Mouse (Mus musculus): Measurements from ENCODE around the gene Atf7.

Gene Atf7

DNA sequence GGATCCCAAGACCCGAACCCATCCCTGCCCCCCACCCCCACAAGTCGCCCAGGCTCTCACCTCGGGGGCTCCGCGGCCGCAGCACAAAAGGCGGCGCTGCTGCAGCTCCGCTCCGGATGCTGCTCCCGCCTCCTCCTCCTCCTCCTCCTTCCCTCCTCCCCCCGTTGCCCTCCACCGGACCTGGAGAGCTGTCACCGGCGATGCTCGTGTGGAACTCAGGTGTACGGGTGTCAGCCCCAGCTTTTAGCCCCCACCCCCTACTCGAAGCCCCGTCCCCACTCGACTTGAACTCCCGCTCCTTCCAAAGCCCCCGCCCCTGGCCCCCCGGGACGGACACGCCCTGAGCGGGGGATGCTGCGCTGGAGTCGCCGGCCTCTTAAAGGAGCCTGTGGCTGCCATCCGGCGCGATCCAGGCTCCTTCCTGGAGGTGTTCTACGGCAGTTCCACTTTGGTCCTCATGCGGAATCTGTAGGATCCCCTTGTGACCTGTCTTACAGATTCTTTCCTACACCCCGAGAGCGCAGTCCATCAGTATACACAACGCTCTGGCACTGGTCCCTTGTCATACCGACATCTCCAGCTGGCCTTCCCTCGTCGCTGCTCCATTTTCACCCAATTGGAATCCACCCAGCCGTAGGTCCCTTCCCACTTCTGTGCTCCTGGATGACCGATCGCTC is 108.4 kb downstream of the Atf7 start, which contains the start of gene Map3k12:
Gene Map3k12, minus strand, starts transcription at position 337 of the 677 bp plus-strand sequence.
- DNase-seq (ENCODE audit: low read depth, low spot score), result peak; percentile 94

DNA sequence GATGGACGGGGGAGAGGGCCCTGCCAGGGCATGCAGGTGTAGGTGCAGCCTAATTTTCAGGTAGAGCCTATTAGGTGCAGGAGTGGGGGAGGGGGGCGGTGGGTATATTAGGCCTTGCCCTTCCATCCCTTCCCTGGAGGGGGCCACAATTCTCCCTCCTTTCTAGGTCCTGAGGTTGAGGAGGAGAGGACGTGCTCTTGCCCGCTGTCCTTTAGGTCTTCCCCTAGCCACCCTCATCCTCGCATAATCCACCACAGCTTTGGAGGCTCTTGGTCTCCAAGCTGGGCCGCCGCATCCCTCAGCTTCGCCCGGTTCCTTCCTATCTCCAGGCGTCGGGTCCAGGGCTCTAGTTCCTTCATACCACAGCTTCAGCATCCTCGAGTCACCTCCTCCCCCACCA is 109.0 kb downstream of the Atf7 start:
- peak; percentile 68 for DNase-seq (ENCODE audit: low read depth, low spot score)

DNA sequence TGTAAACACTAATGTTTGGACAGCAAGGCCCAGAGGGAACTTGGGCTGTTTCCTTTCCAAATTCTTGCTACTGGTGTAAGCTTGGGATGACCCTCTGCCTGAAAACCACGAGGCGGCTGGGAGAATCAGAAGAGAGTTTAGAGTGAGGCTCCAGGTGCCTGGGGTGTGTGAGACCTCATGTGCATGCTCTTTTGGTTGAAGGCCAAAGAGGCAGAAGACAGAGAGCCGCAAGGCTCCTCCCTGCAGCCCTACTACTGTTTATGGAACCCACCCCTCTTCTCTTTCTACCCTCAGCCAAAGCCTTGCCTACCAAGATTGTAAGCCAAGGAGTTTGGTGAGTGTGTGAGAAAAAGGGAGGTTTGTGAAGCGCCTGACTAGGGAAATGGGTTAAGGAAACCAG is 109.5 kb downstream of the Atf7 start:
- no peak for DNase-seq (ENCODE audit: low read depth, low spot score)

DNA sequence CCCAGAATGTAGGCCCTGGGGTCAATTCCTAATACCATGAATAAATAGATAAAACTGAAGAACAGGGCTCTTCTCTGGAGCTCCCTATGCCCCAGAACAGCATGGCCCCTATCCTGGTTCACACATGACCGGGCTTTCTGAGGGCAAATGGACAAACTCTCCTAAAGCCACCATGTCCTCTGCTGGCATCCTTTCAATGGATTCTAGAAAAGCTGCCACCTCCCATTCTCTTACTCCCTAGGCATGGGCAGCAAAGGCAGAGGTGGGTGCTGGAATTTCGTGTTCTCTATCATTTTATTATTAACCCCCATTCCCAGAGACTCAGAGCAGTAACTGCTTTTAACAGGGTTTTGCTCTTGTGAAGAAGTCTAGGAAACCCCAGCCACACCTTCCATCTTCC is 110.0 kb downstream of the Atf7 start:
- no peak for DNase-seq (ENCODE audit: low read depth, low spot score)

DNA sequence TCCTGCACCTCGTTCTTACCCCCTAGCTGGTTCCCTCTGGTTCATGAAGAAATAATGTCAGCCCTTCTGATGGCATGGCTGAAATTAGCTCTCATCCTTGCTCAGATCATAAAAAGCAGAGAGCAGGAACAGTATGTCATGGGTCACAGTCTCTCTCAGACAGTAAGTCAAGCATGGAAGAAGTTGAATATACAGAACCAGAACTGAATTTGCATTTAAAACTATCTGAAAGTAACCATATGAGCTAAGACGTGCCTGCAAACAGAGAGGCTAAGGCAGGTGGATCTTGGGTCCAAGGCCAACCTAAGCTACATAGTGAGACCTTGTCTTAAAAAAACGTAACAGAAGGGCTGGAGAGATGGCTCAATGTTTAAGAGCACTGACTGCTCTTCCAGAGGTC is 112.3 kb downstream of the Atf7 start:
- no peak for DNase-seq (ENCODE audit: low read depth, low spot score)

DNA sequence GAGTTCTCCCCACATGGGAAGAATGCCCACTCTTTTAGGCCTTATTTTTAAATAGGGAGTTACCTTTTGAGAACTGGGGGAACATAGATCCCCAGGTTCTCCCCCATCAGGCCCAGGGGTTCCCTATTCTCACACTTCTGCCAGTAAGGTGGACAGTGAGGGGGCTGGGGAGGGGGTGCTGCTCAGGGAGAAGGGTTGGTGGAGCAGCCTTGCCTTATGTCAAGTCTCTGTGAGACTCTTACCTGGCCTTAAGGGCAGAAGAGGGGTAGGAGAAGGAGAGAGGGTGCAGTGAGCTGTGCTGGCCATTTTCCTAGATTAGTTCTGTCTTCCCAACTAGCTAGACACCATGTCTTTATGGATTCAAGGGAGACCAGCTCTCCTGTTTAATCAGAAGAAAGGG is 112.8 kb downstream of the Atf7 start:
- no peak for DNase-seq (ENCODE audit: low read depth, low spot score)

DNA sequence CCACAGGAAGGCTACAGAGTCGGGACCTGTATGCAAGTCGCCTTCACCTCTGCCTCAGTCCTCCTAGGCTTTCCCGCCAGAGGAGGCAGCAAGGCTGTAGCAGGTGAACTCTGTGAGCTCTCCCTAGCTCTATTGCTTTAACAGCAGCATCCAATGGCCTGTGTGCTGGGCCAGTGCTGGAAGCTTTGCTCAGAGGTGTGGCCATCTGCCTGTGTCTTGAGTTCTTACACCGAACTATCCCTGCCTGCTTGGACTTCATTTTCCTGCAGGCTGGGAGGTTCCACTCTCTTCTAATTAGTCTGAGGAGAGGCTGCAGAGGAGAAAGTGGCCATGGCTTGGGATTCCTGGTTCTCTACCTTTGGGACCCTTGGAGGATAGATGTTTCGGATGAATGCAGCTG is 113.3 kb downstream of the Atf7 start:
- peak; percentile 61 for DNase-seq (ENCODE audit: low read depth, low spot score)

DNA sequence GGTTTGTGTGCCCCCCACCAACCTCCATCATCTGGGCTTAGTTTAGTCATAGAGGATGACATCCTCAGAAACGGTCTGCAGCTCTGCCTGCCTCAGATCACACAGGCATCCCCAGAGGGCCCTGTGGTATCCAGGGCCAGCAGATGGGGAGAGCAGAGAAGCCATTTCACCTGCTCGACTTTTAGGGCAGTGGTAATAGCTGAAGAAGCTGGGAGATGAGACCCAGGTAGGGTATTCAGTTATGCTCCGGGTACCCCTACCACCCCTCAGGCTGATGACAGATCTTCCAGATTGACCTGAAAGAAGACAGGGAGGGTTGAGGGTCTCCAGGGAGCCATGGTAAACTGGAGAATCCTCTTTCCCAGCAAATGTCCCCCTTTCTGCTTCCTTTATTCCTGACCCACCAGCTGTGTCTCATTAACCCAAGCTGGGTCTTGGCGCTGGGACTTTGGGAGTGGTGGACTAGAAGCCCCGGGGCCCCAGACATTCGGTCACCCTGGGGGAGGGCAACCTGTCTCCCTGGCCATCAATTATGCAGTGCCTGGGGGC is 113.9 kb downstream of the Atf7 start:
- no peak for DNase-seq (ENCODE audit: low read depth, low spot score)

DNA sequence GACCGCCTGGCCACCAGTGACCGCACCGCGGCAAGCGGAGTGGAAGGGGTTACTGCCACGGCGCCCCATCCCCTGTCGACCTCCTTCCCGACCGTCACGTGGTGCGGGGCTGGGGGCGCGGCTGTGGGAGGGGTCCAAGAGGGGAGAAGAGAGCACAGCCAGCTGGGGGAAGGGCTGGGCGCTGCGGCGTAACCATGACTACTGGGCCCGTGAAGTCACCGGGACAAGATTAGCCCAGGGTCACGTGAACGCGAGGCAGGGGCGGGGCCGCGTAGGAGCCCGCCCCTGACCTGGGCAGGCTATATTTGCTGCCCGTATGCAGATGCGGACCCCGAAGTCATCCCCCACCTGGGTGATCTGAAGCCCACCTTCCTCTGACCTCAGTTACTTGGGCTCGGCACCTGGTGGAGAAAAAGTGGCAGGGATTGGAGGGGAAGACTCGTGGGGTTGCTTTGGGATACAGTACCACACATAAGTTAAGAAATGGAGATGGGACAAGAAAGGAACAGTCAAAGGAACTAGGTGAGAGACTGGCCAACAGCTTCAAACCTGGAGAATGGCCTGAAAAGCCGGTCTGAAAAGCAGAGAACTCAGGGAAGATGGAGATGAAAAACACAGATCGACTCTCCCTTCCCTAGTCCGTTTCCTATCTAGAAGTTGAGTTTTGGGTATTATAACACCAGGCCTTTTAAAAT is 114.5 kb downstream of the Atf7 start:
- DNase-seq (ENCODE audit: low read depth, low spot score), result peak; percentile 92

DNA sequence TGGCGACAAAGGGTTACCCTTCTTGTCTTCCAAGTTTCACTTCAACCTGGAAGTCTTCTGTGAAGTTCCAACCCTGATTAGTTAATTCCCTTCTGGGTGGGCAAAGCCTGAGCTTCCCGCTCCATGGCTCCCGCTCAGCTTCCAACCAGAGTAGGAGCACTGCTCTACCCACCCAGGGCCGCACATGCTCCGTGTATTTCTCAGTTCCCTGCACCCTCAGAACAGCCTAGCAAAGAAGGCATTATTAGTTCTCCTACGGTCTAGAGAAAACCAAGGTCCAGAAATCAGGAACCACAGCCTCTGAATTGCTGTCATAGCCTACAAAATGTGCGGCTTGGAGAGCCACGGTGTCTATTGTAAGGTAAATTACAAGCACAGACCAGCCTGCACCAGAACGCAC is 115.2 kb downstream of the Atf7 start:
- DNase-seq (ENCODE audit: low read depth, low spot score), result peak; percentile 57

DNA sequence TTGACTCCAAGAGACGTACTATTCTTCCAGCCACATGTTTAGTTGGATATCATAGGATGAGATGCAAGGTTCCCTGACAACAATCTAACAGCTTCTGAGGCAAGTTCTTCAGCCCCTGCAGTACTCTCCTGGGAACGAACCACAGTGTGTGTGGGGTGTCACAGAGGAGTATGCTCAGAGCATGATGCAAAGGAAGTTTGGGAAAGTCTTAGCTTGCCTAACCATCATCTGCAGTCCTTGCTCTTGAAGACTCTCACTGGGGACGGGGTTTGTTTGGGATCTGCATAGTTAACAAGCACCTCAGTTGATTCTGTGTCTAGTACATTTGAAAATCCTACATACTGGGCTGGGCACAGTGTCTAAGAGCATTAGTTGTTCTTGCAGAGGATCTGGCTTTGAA is 116.9 kb downstream of the Atf7 start:
- no peak for DNase-seq (ENCODE audit: low read depth, low spot score)

DNA sequence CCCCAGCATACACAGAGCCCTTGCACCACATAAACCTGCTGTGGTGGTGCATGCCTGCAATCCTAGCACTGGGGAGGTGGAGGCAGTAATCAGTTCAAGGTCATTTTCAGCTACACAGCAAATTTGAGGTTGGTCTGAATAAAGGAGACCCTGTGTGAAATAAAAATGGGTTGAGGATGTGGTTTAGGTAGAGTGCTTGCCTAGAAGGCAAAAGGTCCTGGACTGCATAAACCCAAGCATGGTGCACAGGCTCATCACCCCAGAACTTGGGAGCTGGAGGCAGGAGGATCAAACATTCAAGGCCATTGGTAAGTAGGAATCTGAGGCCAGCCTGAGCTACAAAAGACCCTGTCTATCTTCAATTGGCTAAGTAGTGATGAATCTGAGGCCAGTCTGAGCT is 117.7 kb downstream of the Atf7 start:
- no peak for DNase-seq (ENCODE audit: low read depth, low spot score)

DNA sequence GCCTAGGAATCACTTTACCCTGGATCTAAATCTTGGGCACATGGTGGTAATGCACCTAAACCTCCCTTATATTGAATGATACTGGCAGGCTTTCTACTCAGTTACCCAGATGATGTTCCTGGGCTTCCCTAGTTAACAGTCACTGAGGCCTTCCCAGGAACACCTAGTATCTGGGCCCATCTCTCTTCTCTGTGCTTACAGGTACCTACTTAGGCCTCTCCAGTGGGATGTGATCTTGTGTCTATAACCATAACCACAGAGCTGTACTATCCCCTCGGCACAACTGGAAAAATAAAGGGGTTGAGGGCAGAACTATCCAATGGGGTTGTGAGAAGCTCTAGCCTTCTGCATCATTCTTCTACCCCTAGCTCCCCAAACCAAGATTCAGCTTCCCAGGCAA is 118.4 kb downstream of the Atf7 start:
- DNase-seq (ENCODE audit: low read depth, low spot score), result no peak

DNA sequence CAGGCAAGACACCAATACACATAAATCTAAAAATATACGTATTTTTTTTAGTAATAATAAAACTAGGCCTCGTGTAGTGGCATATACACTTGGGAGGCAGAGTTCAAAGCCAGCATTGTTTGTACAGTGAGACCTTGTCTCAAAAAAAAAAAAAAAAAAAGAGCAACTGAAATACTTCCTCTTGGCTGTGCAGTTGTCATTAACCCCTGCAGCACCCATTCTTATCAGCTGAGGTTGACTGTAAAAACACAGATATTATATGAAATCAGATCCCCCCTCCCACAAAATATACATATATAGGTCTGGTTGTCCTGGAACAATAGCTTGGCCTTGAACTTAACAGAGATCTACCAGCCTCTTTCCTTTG is 118.8 kb downstream of the Atf7 start:
- no peak for DNase-seq (ENCODE audit: low read depth, low spot score)

DNA sequence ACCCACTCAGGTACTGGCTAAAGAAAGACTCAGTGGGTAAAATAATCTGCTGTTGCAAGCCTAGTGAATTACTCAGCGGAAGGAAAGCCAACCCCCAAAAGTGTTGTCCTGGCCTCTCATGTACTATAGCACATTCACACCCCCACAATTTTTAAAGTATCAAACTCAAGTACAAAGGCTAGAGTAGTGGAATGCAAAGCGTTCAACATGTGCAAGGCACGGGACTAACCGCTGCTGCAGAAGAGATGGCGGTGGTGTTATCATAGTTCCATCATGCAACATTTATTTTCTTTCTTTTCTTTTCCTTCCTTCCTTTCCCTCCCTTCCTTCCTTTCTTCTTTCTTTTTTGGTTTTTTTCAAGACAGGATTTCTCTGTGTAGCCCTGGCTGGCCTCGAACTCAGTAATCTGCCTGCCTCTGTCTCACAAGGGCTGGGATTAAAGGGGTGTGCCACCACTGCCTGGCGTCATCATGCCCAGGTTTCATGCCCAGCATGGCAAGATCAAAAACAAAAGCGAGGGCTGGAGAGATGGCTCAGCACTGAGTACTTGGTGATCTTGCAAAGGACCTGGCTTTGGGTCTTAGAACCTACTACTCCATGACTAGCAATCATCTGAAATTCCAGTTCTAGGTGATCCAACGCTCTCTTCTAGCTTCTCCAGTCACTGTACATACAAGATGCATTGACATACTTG is 119.3 kb downstream of the Atf7 start:
- DNase-seq (ENCODE audit: low read depth, low spot score), result no peak

DNA sequence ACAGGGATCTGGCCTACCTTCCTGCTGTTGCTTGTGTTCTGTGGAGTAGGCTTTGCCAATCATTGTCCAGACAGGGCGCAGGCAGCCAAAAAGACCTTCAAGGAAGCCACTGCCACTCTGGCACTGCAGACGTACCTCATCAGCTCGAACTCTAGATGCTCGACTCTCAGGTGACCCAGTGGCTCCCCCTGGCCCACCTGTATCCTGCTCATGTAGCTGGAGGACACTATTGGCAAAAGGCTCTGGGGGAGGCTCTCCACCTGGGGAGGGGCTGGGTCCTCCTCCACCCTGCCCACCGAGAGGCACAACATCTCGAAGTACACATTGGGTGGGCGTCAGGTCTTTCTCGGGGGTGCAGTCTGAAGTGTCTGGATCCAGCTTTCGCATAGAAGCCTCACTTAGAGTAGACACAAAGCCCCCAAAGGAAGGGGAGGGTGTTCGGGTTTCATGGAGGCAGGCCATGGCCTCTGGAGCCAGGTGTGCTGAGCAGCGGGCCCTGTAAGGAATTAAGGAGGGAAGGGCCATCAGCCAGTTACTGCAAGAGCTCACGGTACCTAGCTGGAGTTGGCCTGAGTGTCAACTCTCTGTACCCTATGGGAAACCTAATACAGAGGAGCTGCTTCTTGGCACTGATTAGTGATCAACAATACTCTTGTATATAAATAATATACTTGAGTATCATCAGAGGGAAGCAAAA is 120.0 kb downstream of the Atf7 start:
- DNase-seq (ENCODE audit: low read depth, low spot score), result no peak

DNA sequence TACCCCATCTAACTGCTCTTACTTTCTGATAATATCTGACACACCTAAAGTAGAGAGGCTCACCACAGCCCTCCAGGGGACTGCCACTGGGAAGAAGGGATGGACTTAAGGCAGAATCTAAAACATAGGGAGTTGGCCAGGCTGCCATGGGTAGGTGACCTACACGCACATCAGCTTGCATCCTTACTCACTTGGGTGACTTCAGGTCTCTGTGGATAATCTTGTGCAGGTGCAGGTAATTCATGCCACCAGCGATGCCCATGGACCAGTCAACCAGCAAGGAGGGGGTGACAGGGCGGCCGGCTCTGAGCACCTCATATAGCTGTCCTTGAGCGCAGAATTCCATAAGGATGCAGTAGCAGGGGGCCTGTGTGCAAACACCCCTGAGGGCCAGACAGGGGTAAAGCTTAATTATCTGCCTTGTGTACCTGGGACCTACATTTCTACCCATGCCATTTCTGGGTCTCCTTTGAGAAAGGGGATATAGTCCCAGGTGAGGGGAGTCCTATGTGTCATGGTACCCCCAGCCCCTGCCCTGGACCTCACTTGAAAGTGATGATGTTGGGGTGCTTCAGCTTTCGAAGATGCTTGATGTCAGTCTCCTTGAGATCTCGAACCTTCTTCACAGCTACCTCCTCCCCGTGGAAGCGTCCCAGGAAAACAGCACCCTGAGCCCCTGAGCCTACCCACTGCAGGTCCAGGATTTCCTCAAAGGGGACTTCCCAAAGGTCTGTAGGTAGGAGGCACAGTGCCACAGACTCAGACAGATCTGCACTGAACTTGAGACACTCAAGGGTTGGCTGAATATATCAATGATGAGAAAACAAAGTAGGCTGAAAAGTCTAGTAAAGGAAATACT is 121.1 kb downstream of the Atf7 start:
- no peak for DNase-seq (ENCODE audit: low read depth, low spot score)

DNA sequence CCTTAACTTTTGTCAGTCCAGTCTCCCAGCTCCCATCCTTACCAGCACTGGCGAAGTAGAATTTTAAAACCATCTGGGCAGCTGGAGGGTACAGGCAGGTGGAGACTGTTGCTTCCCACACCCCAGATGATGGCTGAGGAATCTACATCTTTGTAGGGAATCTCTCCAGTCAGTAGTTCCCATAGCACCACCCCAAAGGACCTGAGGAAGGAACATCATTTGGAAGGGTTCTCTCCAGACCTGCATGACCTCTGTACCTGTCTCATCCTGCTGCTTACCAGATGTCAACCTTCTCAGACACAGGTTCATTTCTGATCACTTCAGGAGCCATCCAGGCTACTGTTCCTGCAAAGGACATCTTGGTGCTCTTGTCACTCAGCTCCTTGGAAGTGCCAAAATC is 121.8 kb downstream of the Atf7 start, which contains the start of gene Gm10337:
Gene Gm10337, plus strand, starts transcription at position 276 of the 400 bp plus-strand sequence.
- DNase-seq (ENCODE audit: low read depth, low spot score), result no peak

DNA sequence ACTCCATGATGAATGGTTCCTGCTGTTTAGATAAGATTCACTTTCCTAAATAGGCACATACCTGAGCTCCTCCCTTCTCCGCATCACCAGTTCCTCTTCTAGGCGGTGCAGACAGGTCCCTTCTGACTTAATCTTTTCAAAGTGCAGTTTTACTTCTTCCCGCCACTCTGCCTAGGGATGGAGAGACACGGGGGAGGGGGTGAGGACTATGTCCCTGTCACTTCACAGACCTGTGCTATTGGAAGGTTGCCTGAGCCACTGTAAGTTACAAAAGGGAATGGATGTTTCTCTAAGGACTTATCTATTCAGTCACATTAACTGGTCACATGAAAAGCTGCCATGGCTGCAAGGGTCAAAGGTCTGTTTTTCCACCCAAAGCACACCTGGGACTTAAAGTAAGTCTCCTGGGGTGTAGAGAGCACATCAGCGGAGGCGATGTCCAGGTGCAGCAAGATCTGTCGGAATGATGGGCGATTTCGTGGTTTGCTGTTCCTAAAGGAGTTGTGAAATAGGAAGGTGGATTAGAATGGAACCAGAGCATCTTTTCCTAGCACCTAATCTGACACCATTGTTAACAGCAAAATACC is 122.9 kb downstream of the Atf7 start:
- DNase-seq (ENCODE audit: low read depth, low spot score), result no peak

DNA sequence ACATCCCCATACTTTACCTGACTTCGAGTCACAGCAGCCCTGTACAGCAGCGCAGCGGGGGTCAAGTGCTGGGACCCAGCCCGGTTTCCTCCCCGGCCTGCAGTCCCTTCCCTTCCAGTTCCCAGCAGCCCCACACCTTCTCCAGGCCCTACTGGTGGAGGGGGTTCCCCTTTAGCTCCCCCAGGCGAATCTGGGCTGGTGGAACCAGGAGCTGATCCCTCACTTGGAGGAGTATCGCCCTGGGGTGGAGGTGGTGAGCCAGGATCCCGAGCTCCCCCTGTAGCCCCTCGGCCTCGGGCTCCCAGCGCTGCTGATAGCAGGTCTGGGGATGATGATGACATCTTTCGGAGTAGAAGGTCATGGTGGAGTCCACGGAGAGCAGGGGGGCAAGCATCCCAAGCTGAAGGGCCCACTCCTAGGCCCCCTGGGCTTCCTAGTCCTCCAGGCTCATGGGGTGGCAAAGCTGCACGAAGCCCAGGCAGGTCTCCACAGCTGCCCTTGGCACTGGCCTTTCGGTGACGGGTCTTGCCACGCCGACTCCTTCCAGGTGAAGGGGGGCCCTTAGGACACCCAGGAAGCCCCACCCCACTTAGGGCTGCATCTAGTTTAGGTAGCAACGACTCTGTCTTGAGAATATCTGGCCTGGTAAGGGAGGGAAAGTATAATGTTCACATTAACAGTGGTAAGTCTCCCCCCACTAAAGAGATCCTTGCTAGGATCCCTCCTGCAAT is 124.0 kb downstream of the Atf7 start:
- DNase-seq (ENCODE audit: low read depth, low spot score), result no peak

Measured in brain, adult 2 months (tissue).